Mouse (Mus musculus): ENCODE measurements around the gene Tlr13.

Tlr13 gene

GRCm38 (mm10) chrX:106142936-106143335 is at the start of gene Tlr13:
TSS of gene Tlr13 (plus strand) at chrX:106143204.
- no peak for DNase-seq (ENCODE audit: low spot score in 2 of 2)

- peak in 1 of 2 experiments; percentile 33 for DNase-seq (ENCODE audit: low spot score in 2 of 2)
Measured at GRCm38 (mm10) chrX:106105464-106105863, 37.5 kb upstream of the Tlr13 start.

- no peak for DNase-seq (ENCODE audit: low spot score in 2 of 2)
Measured at GRCm38 (mm10) chrX:106113881-106114280, 29.1 kb upstream of the Tlr13 start.

- DNase-seq (ENCODE audit: low spot score in 2 of 2), result no peak
Measured at GRCm38 (mm10) chrX:106114674-106115073, 28.3 kb upstream of the Tlr13 start.

GRCm38 (mm10) chrX:106122823-106123222 is 20.2 kb upstream of the Tlr13 start:
- DNase-seq (ENCODE audit: low spot score in 2 of 2), result no peak

GRCm38 (mm10) chrX:106128283-106128682 is 14.7 kb upstream of the Tlr13 start:
- no peak for DNase-seq (ENCODE audit: low spot score in 2 of 2)

GRCm38 (mm10) chrX:106129877-106130276 is 13.1 kb upstream of the Tlr13 start:
- no peak for DNase-seq (ENCODE audit: low spot score in 2 of 2)

GRCm38 (mm10) chrX:106134916-106135315 is 8.1 kb upstream of the Tlr13 start:
- DNase-seq (ENCODE audit: low spot score in 2 of 2), result peak; percentile 4 to 5

GRCm38 (mm10) chrX:106135484-106135883 is 7.5 kb upstream of the Tlr13 start:
- DNase-seq (ENCODE audit: low spot score in 2 of 2), result no peak

GRCm38 (mm10) chrX:106135916-106136575 is 7.0 kb upstream of the Tlr13 start:
- DNase-seq (ENCODE audit: low spot score in 2 of 2), result peak; percentile 6 to 33

GRCm38 (mm10) chrX:106139309-106140070 is 3.5 kb upstream of the Tlr13 start:
- peak; percentile 4 to 14 for DNase-seq (ENCODE audit: low spot score in 2 of 2)

GRCm38 (mm10) chrX:106148185-106148584 is 5.2 kb downstream of the Tlr13 start:
- DNase-seq (ENCODE audit: low spot score in 2 of 2), result no peak

GRCm38 (mm10) chrX:106149460-106149859 is 6.5 kb downstream of the Tlr13 start:
- DNase-seq (ENCODE audit: low spot score in 2 of 2), result no peak

GRCm38 (mm10) chrX:106154180-106154586 is 11.2 kb downstream of the Tlr13 start:
- DNase-seq (ENCODE audit: low spot score in 2 of 2), result no peak

GRCm38 (mm10) chrX:106155892-106156291 is 12.9 kb downstream of the Tlr13 start:
- no peak for DNase-seq (ENCODE audit: low spot score in 2 of 2)

- no peak for DNase-seq (ENCODE audit: low spot score in 2 of 2)
Measured at GRCm38 (mm10) chrX:106163995-106164394, 21.0 kb downstream of the Tlr13 start.

GRCm38 (mm10) chrX:106164555-106164954 is 21.6 kb downstream of the Tlr13 start:
- DNase-seq (ENCODE audit: low spot score in 2 of 2), result no peak

- DNase-seq (ENCODE audit: low spot score in 2 of 2), result no peak
Measured at GRCm38 (mm10) chrX:106165089-106165488, 22.1 kb downstream of the Tlr13 start.

- DNase-seq (ENCODE audit: low spot score in 2 of 2), result peak; percentile 18 to 39
Measured at GRCm38 (mm10) chrX:106171106-106171852, 28.3 kb downstream of the Tlr13 start.

GRCm38 (mm10) chrX:106171853-106172154 is 28.8 kb downstream of the Tlr13 start:
- DNase-seq (ENCODE audit: low spot score in 2 of 2), result no peak

- DNase-seq (ENCODE audit: low spot score in 2 of 2), result no peak
Measured at GRCm38 (mm10) chrX:106176331-106176730, 33.3 kb downstream of the Tlr13 start.

- no peak for DNase-seq (ENCODE audit: low spot score in 2 of 2)
Measured at GRCm38 (mm10) chrX:106184279-106184678, 41.3 kb downstream of the Tlr13 start.

- DNase-seq (ENCODE audit: low spot score in 2 of 2), result no peak
Measured at GRCm38 (mm10) chrX:106185706-106186105, 42.7 kb downstream of the Tlr13 start.
